Mouse (Mus musculus) liver, postnatal 0 days (tissue): ENCODE data around the gene Vmp1.

Experiments
- CTCF ChIP-seq: sonication (generic); IDR thresholded peaks from 2 replicates; pipeline ENCODE4 v1.5.1; 2016; ENCODE audit warnings: antibody characterized with exemption, low read depth
- EP300 ChIP-seq: IDR thresholded peaks from 2 replicates; pipeline ENCODE4 v1.6.1; 2016; ENCODE audit warnings: antibody characterized with exemption, low read depth, mild to moderate bottlenecking

GRCm38 (mm10) chr11:86614607-86615006 is 69.0 kb downstream of the Vmp1 start:
- TF ChIP-seq CTCF: no peak
- TF ChIP-seq EP300: no peak
